ENCODE assay signal across 14 mouse cellular contexts in the genomic region with DNA sequence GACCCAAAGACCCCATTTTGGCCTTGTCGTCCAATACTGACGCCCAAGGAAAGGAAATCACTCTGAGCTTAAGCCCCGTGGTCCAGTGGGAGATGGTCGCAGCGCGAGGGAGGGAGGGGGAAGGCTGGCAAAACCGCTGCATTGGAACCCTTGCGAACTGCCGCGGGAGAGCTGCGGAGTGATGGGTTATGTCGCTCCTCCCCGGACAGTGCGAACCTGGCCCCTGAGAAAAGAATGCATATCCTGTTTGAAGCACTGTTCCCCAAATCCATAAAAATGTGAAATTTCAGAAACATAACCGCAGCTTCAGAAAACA. TPM values are rescaled to one million over a fixed set of nuclear protein-coding genes. Genes with fewer than 3 reads are reported as not detected.
DNase-seq lines count a peak whose midpoint lies in the region; ATAC-seq and TF ChIP-seq lines count a peak whose summit lies in the region.
"Had no signal": no experiment of that assay in that cellular context is flagged by ENCODE, and none has a peak within 500 bp of the region (broad histone marks: within the 10 kb centered on the region; RNA-seq: fewer than 3 reads in every experiment).

No protein-coding gene starts in this region.

- H3K9ac ChIP-seq in kidney, embryonic 16.5 days (replicated peaks; ENCODE audit: low read length) = no peak overlapping the region
- H3K9ac ChIP-seq in embryonic facial prominence, embryonic 12.5 days = no peak overlapping the region
- peak overlapping the region; percentile 63; the same call in 1 of the 2 replicates for H3K9ac ChIP-seq in forebrain, postnatal 0 days
- H3K9ac ChIP-seq in midbrain, embryonic 13.5 days (replicated peaks) = no peak overlapping the region
- H3K9ac ChIP-seq: liver, embryonic 15.5 days had no signal

- H3K4me3 ChIP-seq in kidney, embryonic 16.5 days (ENCODE audit: low read length) = peak overlapping the region; percentile 53
- peak overlapping the region; percentile 40 for H3K4me3 ChIP-seq in embryonic facial prominence, embryonic 12.5 days
- peak overlapping the region; percentile 50 for H3K4me3 ChIP-seq in forebrain, postnatal 0 days (ENCODE audit: low read depth, low read length)
- H3K4me3 ChIP-seq in midbrain, embryonic 13.5 days (replicated peaks) = peak overlapping the region; percentile 38
- H3K4me3 ChIP-seq: myocyte had no signal

- peaks cover 38% of the 10 kb centered on the region for H3K4me1 ChIP-seq in kidney, embryonic 16.5 days (ENCODE audit: insufficient read depth, low read length)
- H3K4me1 ChIP-seq in embryonic facial prominence, embryonic 12.5 days = peaks cover 24% of the 10 kb centered on the region
- H3K4me1 ChIP-seq in forebrain, postnatal 0 days (ENCODE audit: insufficient read depth) = peaks cover 12% of the 10 kb centered on the region; the same call in 1 of the 2 replicates
- H3K4me1 ChIP-seq in midbrain, embryonic 13.5 days (replicated peaks) = peaks cover 47% of the 10 kb centered on the region
- H3K4me1 ChIP-seq: liver, embryonic 15.5 days had no signal

- no peak for ATAC-seq in kidney, embryonic 16.5 days (ENCODE audit: low FRiP score, low TSS enrichment)
- no peak for ATAC-seq in embryonic facial prominence, embryonic 12.5 days (ENCODE audit: insufficient number of reproducible peaks, insufficient read depth, low FRiP score, low TSS enrichment)
- ATAC-seq in forebrain, postnatal 0 days = no peak
- no peak for ATAC-seq in midbrain, embryonic 13.5 days

- no peak overlapping the region for H3K27ac ChIP-seq in kidney, embryonic 16.5 days (ENCODE audit: low read length)
- no peak overlapping the region for H3K27ac ChIP-seq in embryonic facial prominence, embryonic 12.5 days
- no peak overlapping the region for H3K27ac ChIP-seq in forebrain, postnatal 0 days (ENCODE audit: low read depth, low read length)
- H3K27ac ChIP-seq in midbrain, embryonic 13.5 days = no peak overlapping the region
- H3K27ac ChIP-seq: liver, embryonic 15.5 days had no signal

- WGBS in kidney, embryonic 16.5 days = 1% methylated on average over 15 of the region's 15 CpGs
- under 1% methylated on average over 15 of the region's 15 CpGs for WGBS in embryonic facial prominence, embryonic 12.5 days
- WGBS in forebrain, postnatal 0 days = 3% methylated on average over 15 of the region's 15 CpGs
- 2% methylated on average over 15 of the region's 15 CpGs for WGBS in midbrain, embryonic 13.5 days

- peak overlapping the region; percentile 73 for H3K4me2 ChIP-seq in kidney, embryonic 16.5 days (replicated peaks; ENCODE audit: low read depth, low read length)
- peak overlapping the region; percentile 79 for H3K4me2 ChIP-seq in embryonic facial prominence, embryonic 12.5 days (replicated peaks)
- peak overlapping the region; percentile 68 for H3K4me2 ChIP-seq in forebrain, postnatal 0 days (ENCODE audit: low read depth)
- H3K4me2 ChIP-seq in midbrain, embryonic 13.5 days (replicated peaks) = peak overlapping the region; percentile 83

- peaks cover 82% of the 10 kb centered on the region for H3K27me3 ChIP-seq in kidney, embryonic 16.5 days (ENCODE audit: insufficient read depth, low read length)
- H3K27me3 ChIP-seq in embryonic facial prominence, embryonic 12.5 days = peaks cover 65% of the 10 kb centered on the region
- H3K27me3 ChIP-seq in forebrain, postnatal 0 days (ENCODE audit: insufficient read depth, low read length) = peaks cover 6% of the 10 kb centered on the region
- peaks cover 82% of the 10 kb centered on the region for H3K27me3 ChIP-seq in midbrain, embryonic 13.5 days

- H3K9me3 ChIP-seq in kidney, embryonic 16.5 days (ENCODE audit: low read length) = no peaks in the 10 kb centered on the region
- H3K9me3 ChIP-seq in embryonic facial prominence, embryonic 12.5 days = no peaks in the 10 kb centered on the region
- H3K9me3 ChIP-seq in forebrain, postnatal 0 days (ENCODE audit: low read length) = no peaks in the 10 kb centered on the region
- H3K9me3 ChIP-seq in midbrain, embryonic 13.5 days = no peaks in the 10 kb centered on the region
- H3K9me3 ChIP-seq: G1E; liver, embryonic 15.5 days had no signal

- no peak for TF ChIP-seq CTCF in forebrain, postnatal 0 days (IDR thresholded peaks at IDR 0.05; ENCODE audit: low read depth)

- no peak for DNase-seq in kidney, adult 18-20 months
- no peak for DNase-seq in forebrain, postnatal 0 days
- DNase-seq in spleen, postnatal 10 days (ENCODE audit: low spot score in 2 of 2) = no peak
- no peak for DNase-seq in urinary bladder, postnatal 25 days (ENCODE audit: low spot score)
- no peak for DNase-seq in embryo, embryonic 10 days (ENCODE audit: low spot score)
- DNase-seq: cerebellum, adult 11-12 months; thymus, postnatal 36 days had no signal

- H3K36me3 ChIP-seq in kidney, embryonic 16.5 days (ENCODE audit: insufficient read depth, low read length) = no peaks in the 10 kb centered on the region
- no peaks in the 10 kb centered on the region for H3K36me3 ChIP-seq in embryonic facial prominence, embryonic 12.5 days
- no peaks in the 10 kb centered on the region for H3K36me3 ChIP-seq in forebrain, postnatal 0 days (ENCODE audit: insufficient read depth)
- H3K36me3 ChIP-seq in midbrain, embryonic 13.5 days = no peaks in the 10 kb centered on the region
- H3K36me3 ChIP-seq: G1E; liver, embryonic 15.5 days had no signal

RNA-seq across cellular contexts. Expression of gene Emx1, which starts 0.5 kb away (rescaled TPM):
- 17.9 and 19.7 TPM in 2 replicates for polyA plus RNA-seq in kidney, embryonic 16.5 days (2015; fragmentation: Nextera tagmentation; extraction: Ambion mirVana)
- polyA plus RNA-seq in embryonic facial prominence, embryonic 12.5 days (2016; fragmentation: Nextera tagmentation; extraction: Ambion mirVana) = 0.68 and 1.8 TPM in 2 replicates
- 25.7 and 41.6 TPM in 2 replicates for total RNA-seq in forebrain, postnatal 0 days (2014; rRNA removed)
- 28.8 and 41.0 TPM in 2 replicates for polyA plus RNA-seq in forebrain, postnatal 0 days (2015; fragmentation: Nextera tagmentation; extraction: Ambion mirVana)
- polyA plus RNA-seq in midbrain, embryonic 13.5 days (2015; fragmentation: Nextera tagmentation; extraction: Ambion mirVana) = 1.8 and 7.2 TPM in 2 replicates
- total RNA-seq: G1E; heart, postnatal 25 days had no signal
- polyA plus RNA-seq: G1E; liver, embryonic 15.5 days; myocyte had no signal

RNA-seq across cellular contexts. Expression of gene Spr, which starts 49.1 kb away (rescaled TPM):
- 75.8 and 81.1 TPM in 2 replicates for polyA plus RNA-seq in kidney, embryonic 16.5 days (2015; fragmentation: Nextera tagmentation; extraction: Ambion mirVana)
- polyA plus RNA-seq in embryonic facial prominence, embryonic 12.5 days (2016; fragmentation: Nextera tagmentation; extraction: Ambion mirVana) = 41.7 and 44.9 TPM in 2 replicates
- total RNA-seq in forebrain, postnatal 0 days (2014; rRNA removed) = 34.3 and 52.0 TPM in 2 replicates
- 38.4 and 49.5 TPM in 2 replicates for polyA plus RNA-seq in forebrain, postnatal 0 days (2015; fragmentation: Nextera tagmentation; extraction: Ambion mirVana)
- 19.4 and 22.2 TPM in 2 replicates for polyA plus RNA-seq in midbrain, embryonic 13.5 days (2015; fragmentation: Nextera tagmentation; extraction: Ambion mirVana)
